In the genomic region with DNA sequence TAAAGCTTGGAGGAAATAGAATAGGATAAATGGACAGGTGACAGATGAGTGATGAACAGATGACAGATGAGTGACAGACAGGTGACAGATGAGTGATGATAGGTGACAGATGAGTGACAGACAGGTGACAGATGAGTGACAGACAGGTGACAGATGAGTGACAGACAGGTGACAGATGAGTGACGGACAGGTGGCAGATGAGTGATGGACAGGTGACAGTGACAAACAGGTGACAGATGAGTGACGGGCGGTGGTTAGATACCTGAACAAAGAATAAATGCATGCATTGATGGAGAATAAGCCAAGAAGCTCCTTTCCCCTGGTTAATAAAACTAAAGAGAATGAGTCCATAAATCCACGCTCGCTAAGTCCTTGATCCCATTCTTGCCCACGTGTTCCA, we compare ENCODE assay signal across 28 mouse cellular contexts.
"Had no signal": no experiment of that assay in that cellular context is flagged by ENCODE, and none has a peak within 500 bp of the region (broad histone marks: within the 10 kb centered on the region; RNA-seq: fewer than 3 reads in every experiment).

No protein-coding gene starts in this region.

- H3K9me3 ChIP-seq: embryonic facial prominence, embryonic 10.5 days; embryonic facial prominence, embryonic 12.5 days; embryonic facial prominence, embryonic 13.5 days; embryonic facial prominence, embryonic 15.5 days; forebrain, embryonic 10.5 days; forebrain, embryonic 12.5 days; forebrain, embryonic 13.5 days; forebrain, embryonic 15.5 days had no signal

- H3K4me3 ChIP-seq: embryonic facial prominence, embryonic 10.5 days; embryonic facial prominence, embryonic 12.5 days; embryonic facial prominence, embryonic 13.5 days; embryonic facial prominence, embryonic 15.5 days; erythroblast, embryonic 14.5 days; forebrain, embryonic 10.5 days; forebrain, embryonic 12.5 days; forebrain, embryonic 13.5 days; forebrain, embryonic 15.5 days; gastrocnemius, adult 2 months; heart, adult 2 months had no signal

- ATAC-seq: forebrain, embryonic 13.5 days; forebrain, embryonic 14.5 days; forebrain, embryonic 15.5 days; forebrain, embryonic 16.5 days; forebrain, postnatal 0 days had no signal

- H3K27me3 ChIP-seq: embryonic facial prominence, embryonic 12.5 days; embryonic facial prominence, embryonic 13.5 days; embryonic facial prominence, embryonic 15.5 days; forebrain, embryonic 12.5 days; forebrain, embryonic 13.5 days; forebrain, embryonic 15.5 days had no signal

- DNase-seq: cerebellum, adult 2 months; cerebellum, adult 8-10 months; cerebellum, adult 9-10 months; cerebellum, adult 9-11 months; cerebellum, postnatal 10 days; cerebellum, postnatal 14 days; cerebellum, postnatal 25 days; cerebellum, postnatal 36 days; embryo, embryonic 11 days; forebrain, postnatal 0 days; gastrocnemius, adult 2 months; gastrocnemius, postnatal 10 days; gastrocnemius, postnatal 14 days; gastrocnemius, postnatal 25 days; gastrocnemius, postnatal 36 days; heart, adult 18-20 months; heart, adult 2 months had no signal

- H3K4me2 ChIP-seq: embryonic facial prominence, embryonic 12.5 days; embryonic facial prominence, embryonic 13.5 days; embryonic facial prominence, embryonic 15.5 days; forebrain, embryonic 12.5 days; forebrain, embryonic 13.5 days; forebrain, embryonic 15.5 days had no signal

- H3K27ac ChIP-seq: embryonic facial prominence, embryonic 10.5 days; embryonic facial prominence, embryonic 12.5 days; embryonic facial prominence, embryonic 13.5 days; embryonic facial prominence, embryonic 15.5 days; forebrain, embryonic 10.5 days; forebrain, embryonic 12.5 days; forebrain, embryonic 13.5 days; forebrain, embryonic 15.5 days; gastrocnemius, adult 2 months; heart, adult 2 months had no signal

- H3K9ac ChIP-seq: embryonic facial prominence, embryonic 12.5 days; embryonic facial prominence, embryonic 13.5 days; embryonic facial prominence, embryonic 15.5 days; forebrain, embryonic 12.5 days; forebrain, embryonic 13.5 days; forebrain, embryonic 15.5 days; forebrain, postnatal 0 days had no signal

- H3K36me3 ChIP-seq: embryonic facial prominence, embryonic 10.5 days; embryonic facial prominence, embryonic 12.5 days; embryonic facial prominence, embryonic 13.5 days; embryonic facial prominence, embryonic 15.5 days; forebrain, embryonic 10.5 days; forebrain, embryonic 12.5 days; forebrain, embryonic 15.5 days had no signal
